Mouse (Mus musculus) retina, postnatal 1 day (tissue): ENCODE results near the gene Smarcd3.

Experiments
- DNase-seq: peaks from one replicate; pipeline ENCODE4 v3.0.0-alpha.2; 2012

The Smarcd3 gene

GRCm38 (mm10) chr5:24553621-24554244 lies 70.5 kb downstream of the Smarcd3 start:
- no peak for DNase-seq

GRCm38 (mm10) chr5:24551317-24551688 lies 72.9 kb downstream of the Smarcd3 start:
- DNase-seq, result no peak

GRCm38 (mm10) chr5:24550598-24551316 lies 73.5 kb downstream of the Smarcd3 start:
- peak; percentile 82 for DNase-seq

- peak; percentile 43 for DNase-seq
Measured at GRCm38 (mm10) chr5:24542643-24543042, 81.6 kb downstream of the Smarcd3 start.

GRCm38 (mm10) chr5:24541144-24541569 lies 83.1 kb downstream of the Smarcd3 start:
- DNase-seq, result no peak
